Mouse (Mus musculus) brain, embryonic 14.5 days (tissue): ENCODE results near the gene Gbgt1.

Experiments
- CTCF ChIP-seq: fragments of 200-500 bp; IDR thresholded peaks from 2 replicates; pipeline ENCODE4 v1.5.1; 2012; ENCODE audit warnings: inconsistent platforms, mild to moderate bottlenecking, moderate library complexity, borderline replicate concordance; ENCODE audit not compliant: insufficient read depth, insufficient read length; ENCODE audit errors: extremely low read depth
- POLR2A ChIP-seq: fragments of 200-500 bp; IDR thresholded peaks from 2 replicates; pipeline ENCODE4 v1.6.1; 2012; ENCODE audit warnings: mild to moderate bottlenecking, inconsistent platforms, borderline replicate concordance; ENCODE audit not compliant: poor library complexity, insufficient read depth, insufficient read length, severe bottlenecking; ENCODE audit errors: extremely low read depth

DNA sequence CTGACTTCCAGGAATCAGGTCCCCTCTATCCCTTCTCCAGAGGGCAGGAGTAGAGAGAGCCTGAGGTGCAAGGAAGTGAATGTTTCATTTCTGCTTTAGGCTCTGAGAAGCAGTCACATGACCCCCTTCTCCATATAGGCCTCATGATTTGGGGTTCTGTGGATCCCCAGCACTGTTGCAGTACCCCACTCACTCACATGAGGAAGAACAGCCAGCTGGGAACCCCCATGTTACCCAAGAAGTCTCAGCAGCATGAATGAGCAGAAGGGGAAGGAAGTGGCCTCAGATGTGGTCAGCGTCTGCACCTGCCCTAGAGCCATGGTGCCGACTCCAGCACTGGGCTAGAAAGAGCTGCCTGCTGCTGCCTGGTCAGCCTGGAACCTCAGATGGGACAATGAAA lies 43.3 kb downstream of the Gbgt1 start:
- no peak for TF ChIP-seq CTCF
- no peak for TF ChIP-seq POLR2A
